Mouse (Mus musculus): ENCODE measurements around the gene Cdkl4. TPM values are rescaled to one million over a fixed set of nuclear protein-coding genes. Genes with fewer than 3 reads are reported as not detected.
"Not testable (repeated sequence)": the region's sequence is repeated elsewhere in the genome, so short reads cannot be mapped to it uniquely, and the experiment has no call there.

The Cdkl4 gene
- polyA plus RNA-seq, 1 experiment from 2014 or later: 3.6 TPM

GRCm38 (mm10) chr17:80537136-80537535 is 40.5 kb downstream of the Cdkl4 start:
- H3K36me3 ChIP-seq (ENCODE audit: control insufficient read depth, insufficient read depth, low read length): no peaks in the 10 kb centered on the region
- H3K27me3 ChIP-seq (replicated peaks; ENCODE audit: control insufficient read depth, insufficient read depth, low read length): no peaks in the 10 kb centered on the region
- no peaks in the 10 kb centered on the region for H3K9me3 ChIP-seq (replicated peaks; ENCODE audit: control insufficient read depth, low read length)
- H3K27ac ChIP-seq (ENCODE audit: low read depth, low read length): no peak overlapping the region
- DNase-seq (ENCODE audit: low spot score) (peak; percentile 16), ATAC-seq (no peak)
- WGBS: 58% methylated on average over 6 of the region's 6 CpGs
- no peak overlapping the region for H3K4me3 ChIP-seq (ENCODE audit: low read depth, low read length)
- no peak overlapping the region for H3K4me2 ChIP-seq (ENCODE audit: low read length)
- no peaks in the 10 kb centered on the region for H3K4me1 ChIP-seq (ENCODE audit: control insufficient read depth, insufficient read depth, low read length)
- no peak overlapping the region for H3K9ac ChIP-seq (ENCODE audit: low read length)

GRCm38 (mm10) chr17:80535633-80536032 is 42.0 kb downstream of the Cdkl4 start:
- WGBS: 67% methylated on average over 6 of the region's 6 CpGs
- H3K4me1 ChIP-seq (ENCODE audit: control insufficient read depth, insufficient read depth, low read length): no peaks in the 10 kb centered on the region
- DNase-seq (ENCODE audit: low spot score) (peak; percentile 58), ATAC-seq (peak; percentile 46; the same call in 1 of the 2 replicates)
- H3K27ac ChIP-seq (ENCODE audit: low read depth, low read length): no peak overlapping the region
- no peaks in the 10 kb centered on the region for H3K36me3 ChIP-seq (ENCODE audit: control insufficient read depth, insufficient read depth, low read length)
- H3K4me3 ChIP-seq (ENCODE audit: low read depth, low read length): no peak overlapping the region
- H3K9me3 ChIP-seq (replicated peaks; ENCODE audit: control insufficient read depth, low read length): no peaks in the 10 kb centered on the region
- no peak overlapping the region for H3K4me2 ChIP-seq (ENCODE audit: low read length)
- H3K27me3 ChIP-seq (replicated peaks; ENCODE audit: control insufficient read depth, insufficient read depth, low read length): no peaks in the 10 kb centered on the region
- H3K9ac ChIP-seq (ENCODE audit: low read length): no peak overlapping the region

- H3K9ac ChIP-seq (ENCODE audit: low read length); H3K27ac ChIP-seq (ENCODE audit: low read depth, low read length); H3K9me3 ChIP-seq (replicated peaks; ENCODE audit: control insufficient read depth, low read length); H3K36me3 ChIP-seq (ENCODE audit: control insufficient read depth, insufficient read depth, low read length); H3K4me2 ChIP-seq (ENCODE audit: low read length); H3K27me3 ChIP-seq (replicated peaks; ENCODE audit: control insufficient read depth, insufficient read depth, low read length); H3K4me3 ChIP-seq (ENCODE audit: low read depth, low read length); ATAC-seq; H3K4me1 ChIP-seq (ENCODE audit: control insufficient read depth, insufficient read depth, low read length); DNase-seq (ENCODE audit: low spot score): not testable (repeated sequence)
- WGBS: 69% methylated on average over 2 of the region's 2 CpGs
These were observed 46.3 kb downstream of the Cdkl4 start for GRCm38 (mm10) chr17:80531351-80531750.

- no peaks in the 10 kb centered on the region for H3K27me3 ChIP-seq (replicated peaks; ENCODE audit: control insufficient read depth, insufficient read depth, low read length)
- WGBS: 77% methylated on average over 3 of the region's 3 CpGs
- no peaks in the 10 kb centered on the region for H3K4me1 ChIP-seq (ENCODE audit: control insufficient read depth, insufficient read depth, low read length)
- H3K9me3 ChIP-seq (replicated peaks; ENCODE audit: control insufficient read depth, low read length): no peaks in the 10 kb centered on the region
- no peak overlapping the region for H3K9ac ChIP-seq (ENCODE audit: low read length)
- ATAC-seq (no peak), DNase-seq (ENCODE audit: low spot score) (no peak)
- no peak overlapping the region for H3K27ac ChIP-seq (ENCODE audit: low read depth, low read length)
- no peak overlapping the region for H3K4me2 ChIP-seq (ENCODE audit: low read length)
- H3K4me3 ChIP-seq (ENCODE audit: low read depth, low read length): no peak overlapping the region
- no peaks in the 10 kb centered on the region for H3K36me3 ChIP-seq (ENCODE audit: control insufficient read depth, insufficient read depth, low read length)
These were observed 54.4 kb downstream of the Cdkl4 start for GRCm38 (mm10) chr17:80523231-80523630.

GRCm38 (mm10) chr17:80522229-80522556 is 55.4 kb downstream of the Cdkl4 start:
- no peaks in the 10 kb centered on the region for H3K36me3 ChIP-seq (ENCODE audit: control insufficient read depth, insufficient read depth, low read length)
- H3K4me2 ChIP-seq (ENCODE audit: low read length): no peak overlapping the region
- no peak overlapping the region for H3K4me3 ChIP-seq (ENCODE audit: low read depth, low read length)
- DNase-seq (ENCODE audit: low spot score) (no peak), ATAC-seq (no peak)
- H3K4me1 ChIP-seq (ENCODE audit: control insufficient read depth, insufficient read depth, low read length): no peaks in the 10 kb centered on the region
- H3K27me3 ChIP-seq (replicated peaks; ENCODE audit: control insufficient read depth, insufficient read depth, low read length): no peaks in the 10 kb centered on the region
- H3K9me3 ChIP-seq (replicated peaks; ENCODE audit: control insufficient read depth, low read length): no peaks in the 10 kb centered on the region
- H3K9ac ChIP-seq (ENCODE audit: low read length): no peak overlapping the region
- no peak overlapping the region for H3K27ac ChIP-seq (ENCODE audit: low read depth, low read length)
- 20% methylated on average over 7 of the region's 7 CpGs for WGBS

GRCm38 (mm10) chr17:80521521-80522228 is 55.9 kb downstream of the Cdkl4 start:
- Histone ChIP-seq H3K4me2 (ENCODE audit: low read length) (no peak overlapping the region), H3K27me3 (replicated peaks; ENCODE audit: control insufficient read depth, insufficient read depth, low read length) (no peaks in the 10 kb centered on the region), H3K9ac (ENCODE audit: low read length) (no peak overlapping the region), H3K9me3 (replicated peaks; ENCODE audit: control insufficient read depth, low read length) (no peaks in the 10 kb centered on the region), H3K4me3 (ENCODE audit: low read depth, low read length) (no peak overlapping the region), H3K36me3 (ENCODE audit: control insufficient read depth, insufficient read depth, low read length) (no peaks in the 10 kb centered on the region), H3K4me1 (ENCODE audit: control insufficient read depth, insufficient read depth, low read length) (no peaks in the 10 kb centered on the region), H3K27ac (ENCODE audit: low read depth, low read length) (no peak overlapping the region)
- DNase-seq (ENCODE audit: low spot score) (no peak), ATAC-seq (no peak)
- 4% methylated on average over 4 of the region's 4 CpGs for WGBS

- H3K27ac ChIP-seq (ENCODE audit: low read depth, low read length): no peak overlapping the region
- H3K4me2 ChIP-seq (ENCODE audit: low read length): no peak overlapping the region
- no peaks in the 10 kb centered on the region for H3K36me3 ChIP-seq (ENCODE audit: control insufficient read depth, insufficient read depth, low read length)
- no peak overlapping the region for H3K4me3 ChIP-seq (ENCODE audit: low read depth, low read length)
- H3K9ac ChIP-seq (ENCODE audit: low read length): no peak overlapping the region
- DNase-seq (ENCODE audit: low spot score): no peak
- 82% methylated on average over 8 of the region's 8 CpGs for WGBS
- no peaks in the 10 kb centered on the region for H3K4me1 ChIP-seq (ENCODE audit: control insufficient read depth, insufficient read depth, low read length)
- ATAC-seq: no peak
- H3K9me3 ChIP-seq (replicated peaks; ENCODE audit: control insufficient read depth, low read length): no peaks in the 10 kb centered on the region
- no peaks in the 10 kb centered on the region for H3K27me3 ChIP-seq (replicated peaks; ENCODE audit: control insufficient read depth, insufficient read depth, low read length)
These were observed 57.1 kb downstream of the Cdkl4 start for GRCm38 (mm10) chr17:80520537-80520936.

GRCm38 (mm10) chr17:80518811-80519210 is 58.8 kb downstream of the Cdkl4 start:
- DNase-seq (ENCODE audit: low spot score): no peak
- no peak overlapping the region for H3K4me3 ChIP-seq (ENCODE audit: low read depth, low read length)
- H3K27me3 ChIP-seq (replicated peaks; ENCODE audit: control insufficient read depth, insufficient read depth, low read length): no peaks in the 10 kb centered on the region
- H3K9me3 ChIP-seq (replicated peaks; ENCODE audit: control insufficient read depth, low read length): no peaks in the 10 kb centered on the region
- no peak overlapping the region for H3K4me2 ChIP-seq (ENCODE audit: low read length)
- H3K4me1 ChIP-seq (ENCODE audit: control insufficient read depth, insufficient read depth, low read length): no peaks in the 10 kb centered on the region
- ATAC-seq: no peak
- H3K9ac ChIP-seq (ENCODE audit: low read length): no peak overlapping the region
- no peaks in the 10 kb centered on the region for H3K36me3 ChIP-seq (ENCODE audit: control insufficient read depth, insufficient read depth, low read length)
- 97% methylated on average over 12 of the region's 12 CpGs for WGBS
- no peak overlapping the region for H3K27ac ChIP-seq (ENCODE audit: low read depth, low read length)

GRCm38 (mm10) chr17:80517244-80517643 is 60.4 kb downstream of the Cdkl4 start:
- 90% methylated on average over 9 of the region's 9 CpGs for WGBS
- H3K4me1 ChIP-seq (ENCODE audit: control insufficient read depth, insufficient read depth, low read length): no peaks in the 10 kb centered on the region

More at GRCm38 (mm10) chr17:80517244-80517643, 60.4 kb downstream of the Cdkl4 start:
- no peak overlapping the region for H3K27ac ChIP-seq (ENCODE audit: low read depth, low read length)
- H3K27me3 ChIP-seq (replicated peaks; ENCODE audit: control insufficient read depth, insufficient read depth, low read length): no peaks in the 10 kb centered on the region
- H3K36me3 ChIP-seq (ENCODE audit: control insufficient read depth, insufficient read depth, low read length): no peaks in the 10 kb centered on the region
- H3K9ac ChIP-seq (ENCODE audit: low read length): no peak overlapping the region
- no peaks in the 10 kb centered on the region for H3K9me3 ChIP-seq (replicated peaks; ENCODE audit: control insufficient read depth, low read length)
- no peak for DNase-seq (ENCODE audit: low spot score)
- H3K4me2 ChIP-seq (ENCODE audit: low read length): no peak overlapping the region
- ATAC-seq: no peak
- H3K4me3 ChIP-seq (ENCODE audit: low read depth, low read length): no peak overlapping the region
